Mouse (Mus musculus): ENCODE data around the gene Galm. TPM values are rescaled to one million over a fixed set of nuclear protein-coding genes. Genes with fewer than 3 reads are reported as not detected.

Galm gene
- polyA plus RNA-seq, 1 experiment = not detected

DNA sequence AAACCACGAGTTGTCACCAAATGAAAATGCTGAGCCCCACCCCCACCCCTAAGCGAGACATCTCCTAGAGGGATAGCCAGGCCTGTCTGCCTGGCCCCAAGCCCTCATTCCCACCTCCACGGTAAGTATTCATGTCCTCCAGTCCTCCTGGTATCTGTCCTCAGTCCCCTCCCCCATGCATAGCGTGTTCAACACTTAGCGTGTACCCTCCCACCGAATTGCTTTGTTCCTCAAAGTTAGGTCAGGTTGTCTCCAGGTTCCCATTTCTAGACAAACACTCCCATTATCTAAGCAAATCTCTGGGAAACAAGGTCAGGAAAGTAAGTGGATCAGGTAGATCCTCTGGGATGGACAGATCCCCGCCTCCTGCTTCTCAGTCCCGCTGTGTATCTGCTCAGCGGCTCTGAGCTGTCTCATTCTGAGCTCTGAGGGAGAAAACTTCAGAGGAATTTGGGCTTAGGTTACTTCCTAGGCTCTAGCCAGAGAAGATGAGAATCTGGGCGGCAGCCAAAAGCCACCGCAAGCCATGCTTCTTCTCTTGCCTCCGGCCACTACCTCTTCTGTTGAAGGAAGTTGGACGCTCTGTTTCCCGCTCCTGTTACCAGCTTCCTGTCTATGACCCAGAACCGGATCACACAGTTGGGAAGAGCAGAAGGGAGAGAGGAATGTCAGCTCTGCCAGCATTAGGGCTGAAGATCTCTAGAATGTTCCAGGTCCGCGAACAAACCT lies 11.3 kb downstream of the Galm start:
- H3K9me3 ChIP-seq (ENCODE audit: control insufficient read depth, low read length) = no peaks in the 10 kb centered on the region
- H3K36me3 ChIP-seq (ENCODE audit: control insufficient read depth) = no peaks in the 10 kb centered on the region; the same call in 1 of the 2 replicates
- H3K4me1 ChIP-seq (ENCODE audit: control insufficient read depth) = no peaks in the 10 kb centered on the region
- TF ChIP-seq GATA1 (IDR thresholded peaks at IDR 0.05; ENCODE audit: low read length) (no peak), TAL1 (IDR thresholded peaks at IDR 0.05; ENCODE audit: low read length) (no peak)
- H3K27me3 ChIP-seq (ENCODE audit: control insufficient read depth) = peaks cover 2% of the 10 kb centered on the region; the same call in 1 of the 2 replicates
- H3K4me3 ChIP-seq (replicated peaks) = no peak overlapping the region

GRCm38 (mm10) chr17:80139753-80140444 lies 12.6 kb downstream of the Galm start:
- Histone ChIP-seq H3K27me3 (ENCODE audit: control insufficient read depth) (peaks cover 2% of the 10 kb centered on the region; the same call in 1 of the 2 replicates), H3K4me1 (ENCODE audit: control insufficient read depth) (no peaks in the 10 kb centered on the region), H3K36me3 (ENCODE audit: control insufficient read depth) (no peaks in the 10 kb centered on the region; the same call in 1 of the 2 replicates), H3K9me3 (ENCODE audit: control insufficient read depth, low read length) (no peaks in the 10 kb centered on the region), H3K4me3 (replicated peaks) (no peak overlapping the region)
- TF ChIP-seq TAL1 (IDR thresholded peaks at IDR 0.05; ENCODE audit: low read length) (no peak), GATA1 (IDR thresholded peaks at IDR 0.05; ENCODE audit: low read length) (no peak)

- Histone ChIP-seq H3K4me3 (replicated peaks) (no peak overlapping the region), H3K27me3 (ENCODE audit: control insufficient read depth) (peaks cover 2% of the 10 kb centered on the region; the same call in 1 of the 2 replicates), H3K36me3 (ENCODE audit: control insufficient read depth) (no peaks in the 10 kb centered on the region), H3K4me1 (ENCODE audit: control insufficient read depth) (no peaks in the 10 kb centered on the region), H3K9me3 (ENCODE audit: control insufficient read depth, low read length) (no peaks in the 10 kb centered on the region)
- TF ChIP-seq GATA1 (IDR thresholded peaks at IDR 0.05; ENCODE audit: low read length) (no peak), TAL1 (IDR thresholded peaks at IDR 0.05; ENCODE audit: low read length) (no peak)
Measured at GRCm38 (mm10) chr17:80143478-80144232, 16.4 kb downstream of the Galm start.

DNA sequence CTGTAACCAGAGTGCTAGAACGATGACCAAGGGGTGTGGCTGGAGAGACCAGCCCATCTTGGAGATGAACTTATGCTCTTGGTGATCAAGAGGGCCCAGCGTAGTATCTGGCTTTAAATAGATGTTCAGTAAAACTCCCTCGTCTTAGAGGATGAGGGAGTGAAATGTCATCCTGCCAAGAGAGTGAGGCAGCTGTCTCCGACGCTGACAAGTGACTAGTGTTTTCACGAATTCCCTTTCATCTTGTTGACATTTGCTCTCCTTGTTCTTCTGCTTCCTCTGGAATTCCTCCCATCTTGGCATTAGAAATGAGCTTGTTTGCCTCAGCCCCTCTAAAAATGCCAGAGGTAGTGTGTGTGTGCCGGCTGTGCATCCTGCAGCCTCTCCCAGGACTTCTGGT lies 17.9 kb downstream of the Galm start:
- H3K27me3 ChIP-seq (ENCODE audit: control insufficient read depth) = peaks cover 2% of the 10 kb centered on the region; the same call in 1 of the 2 replicates
- no peak overlapping the region for H3K4me3 ChIP-seq (replicated peaks)
- H3K4me1 ChIP-seq (ENCODE audit: control insufficient read depth) = no peaks in the 10 kb centered on the region
- H3K9me3 ChIP-seq (ENCODE audit: control insufficient read depth, low read length) = no peaks in the 10 kb centered on the region
- no peaks in the 10 kb centered on the region for H3K36me3 ChIP-seq (ENCODE audit: control insufficient read depth)
- TF ChIP-seq TAL1 (IDR thresholded peaks at IDR 0.05; ENCODE audit: low read length) = no peak
- TF ChIP-seq GATA1 (IDR thresholded peaks at IDR 0.05; ENCODE audit: low read length) = no peak

DNA sequence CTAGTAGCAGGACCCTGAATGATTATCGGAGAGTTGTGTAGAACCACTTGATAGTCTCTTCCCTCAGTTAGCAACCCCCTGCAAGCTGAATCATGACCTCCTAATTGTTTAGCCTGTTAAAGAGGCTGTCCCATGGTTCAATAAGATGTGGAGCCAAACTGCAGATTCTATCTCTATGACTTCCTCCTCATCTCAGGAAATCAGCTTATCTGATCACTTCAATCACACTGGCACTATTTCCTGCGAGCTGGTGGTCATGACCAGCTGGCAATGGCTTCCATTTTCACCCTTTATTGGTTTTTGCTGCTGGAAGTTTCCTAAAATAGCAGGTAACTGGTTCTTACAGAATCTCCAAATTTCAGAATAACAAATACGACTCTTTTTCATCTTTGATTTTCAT lies 18.5 kb downstream of the Galm start:
- no peak overlapping the region for H3K4me3 ChIP-seq (replicated peaks)
- TF ChIP-seq GATA1 (IDR thresholded peaks at IDR 0.05; ENCODE audit: low read length) (no peak), TAL1 (IDR thresholded peaks at IDR 0.05; ENCODE audit: low read length) (no peak)
- H3K9me3 ChIP-seq (ENCODE audit: control insufficient read depth, low read length) = no peaks in the 10 kb centered on the region
- no peaks in the 10 kb centered on the region for H3K27me3 ChIP-seq (ENCODE audit: control insufficient read depth)
- no peaks in the 10 kb centered on the region for H3K4me1 ChIP-seq (ENCODE audit: control insufficient read depth)
- H3K36me3 ChIP-seq (ENCODE audit: control insufficient read depth) = no peaks in the 10 kb centered on the region

DNA sequence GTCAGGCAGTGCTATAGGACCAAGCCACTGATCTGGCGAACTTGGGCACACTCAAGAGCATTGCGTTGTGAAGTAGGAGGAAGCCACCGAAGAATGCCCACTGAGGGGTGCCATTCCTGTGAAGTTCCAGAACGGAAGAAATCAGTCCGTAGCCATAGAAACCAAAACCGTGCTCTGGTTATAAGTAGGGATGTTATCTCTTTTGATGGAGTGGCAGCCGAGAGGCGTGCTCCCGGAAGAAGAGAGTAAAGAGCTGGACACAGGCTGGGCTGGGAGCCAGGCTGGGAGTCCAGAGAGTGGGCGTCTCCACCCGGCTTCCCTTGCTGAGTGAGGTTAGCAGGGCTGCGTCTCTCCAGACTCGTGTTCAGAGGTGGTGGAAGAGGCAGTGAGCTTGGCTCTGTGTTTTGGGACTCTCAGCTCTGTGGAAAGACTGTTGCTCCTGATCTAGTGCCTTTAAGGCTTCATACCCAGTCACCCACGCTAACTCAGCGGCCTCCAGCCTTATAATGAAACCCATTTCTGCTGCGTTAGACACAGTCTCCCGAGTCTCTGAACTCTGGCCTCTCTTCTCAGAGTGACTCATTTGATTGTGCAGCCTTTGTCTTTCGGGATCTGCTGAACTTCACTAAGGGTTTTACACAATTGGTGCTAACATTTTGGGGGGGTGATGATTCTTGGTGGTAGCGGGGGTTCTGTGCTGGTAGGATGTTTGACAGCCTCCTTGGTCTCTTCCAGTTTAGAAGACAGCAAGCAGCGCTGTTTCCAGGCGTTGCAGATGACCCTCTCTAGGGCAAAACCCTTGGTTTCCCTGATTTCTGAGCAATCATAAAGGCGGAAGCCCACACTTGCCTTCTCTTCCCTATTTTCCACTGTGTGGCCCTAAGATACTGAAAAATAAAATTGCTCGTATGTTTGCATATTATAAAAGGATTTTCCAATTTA lies 21.1 kb downstream of the Galm start:
- no peaks in the 10 kb centered on the region for H3K27me3 ChIP-seq (ENCODE audit: control insufficient read depth)
- H3K9me3 ChIP-seq (ENCODE audit: control insufficient read depth, low read length) = no peaks in the 10 kb centered on the region
- no peak for TF ChIP-seq TAL1 (IDR thresholded peaks at IDR 0.05; ENCODE audit: low read length)
- no peak for TF ChIP-seq GATA1 (IDR thresholded peaks at IDR 0.05; ENCODE audit: low read length)

DNA sequence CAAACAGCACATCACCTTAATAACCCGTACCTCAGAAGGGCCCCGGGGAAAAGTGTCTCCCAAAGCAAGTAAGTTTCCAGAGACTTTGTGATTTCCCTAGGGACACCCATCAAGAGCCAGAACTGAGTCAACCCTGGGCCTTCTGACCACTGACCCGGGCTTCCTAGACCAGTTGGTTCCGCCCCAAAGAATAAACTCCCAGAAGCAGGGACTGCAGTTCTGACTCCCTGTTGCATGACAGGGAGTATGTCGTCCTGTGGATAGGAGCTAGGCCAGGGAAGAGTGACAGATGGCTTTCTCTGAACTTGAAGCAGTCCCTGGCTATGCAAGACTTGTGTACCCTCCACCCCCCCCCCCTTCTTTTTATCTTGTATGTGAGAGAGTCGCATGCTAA lies 21.7 kb downstream of the Galm start:
- no peak overlapping the region for H3K4me3 ChIP-seq (replicated peaks)
- no peak for TF ChIP-seq GATA1 (IDR thresholded peaks at IDR 0.05; ENCODE audit: low read length)
- no peak for TF ChIP-seq TAL1 (IDR thresholded peaks at IDR 0.05; ENCODE audit: low read length)
- no peaks in the 10 kb centered on the region for H3K36me3 ChIP-seq (ENCODE audit: control insufficient read depth)
- H3K9me3 ChIP-seq (ENCODE audit: control insufficient read depth, low read length) = no peaks in the 10 kb centered on the region
- no peaks in the 10 kb centered on the region for H3K27me3 ChIP-seq (ENCODE audit: control insufficient read depth)
- H3K4me1 ChIP-seq (ENCODE audit: control insufficient read depth) = peaks cover 7% of the 10 kb centered on the region

More for the DNA sequence above, 21.1 kb downstream of the Galm start:
- Histone ChIP-seq H3K4me1 (ENCODE audit: control insufficient read depth) (peaks cover 6% of the 10 kb centered on the region), H3K36me3 (ENCODE audit: control insufficient read depth) (no peaks in the 10 kb centered on the region), H3K4me3 (replicated peaks) (no peak overlapping the region)

GRCm38 (mm10) chr17:80151353-80151752 lies 24.1 kb downstream of the Galm start:
- Histone ChIP-seq H3K27me3 (ENCODE audit: control insufficient read depth) (no peaks in the 10 kb centered on the region), H3K4me1 (ENCODE audit: control insufficient read depth) (peaks cover 7% of the 10 kb centered on the region), H3K4me3 (replicated peaks) (no peak overlapping the region), H3K36me3 (ENCODE audit: control insufficient read depth) (no peaks in the 10 kb centered on the region), H3K9me3 (ENCODE audit: control insufficient read depth, low read length) (no peaks in the 10 kb centered on the region)
- TF ChIP-seq TAL1 (IDR thresholded peaks at IDR 0.05; ENCODE audit: low read length) = no peak
- TF ChIP-seq GATA1 (IDR thresholded peaks at IDR 0.05; ENCODE audit: low read length) = no peak

Data from erythroblast, embryonic 14.5 days (primary cell).